Mouse (Mus musculus) retina, postnatal 1 day (tissue): ENCODE results near the gene Usp39.

ENCODE experiments used
- DNase-seq: peaks from one replicate; pipeline ENCODE4 v3.0.0-alpha.2; 2012

The Usp39 gene

DNA sequence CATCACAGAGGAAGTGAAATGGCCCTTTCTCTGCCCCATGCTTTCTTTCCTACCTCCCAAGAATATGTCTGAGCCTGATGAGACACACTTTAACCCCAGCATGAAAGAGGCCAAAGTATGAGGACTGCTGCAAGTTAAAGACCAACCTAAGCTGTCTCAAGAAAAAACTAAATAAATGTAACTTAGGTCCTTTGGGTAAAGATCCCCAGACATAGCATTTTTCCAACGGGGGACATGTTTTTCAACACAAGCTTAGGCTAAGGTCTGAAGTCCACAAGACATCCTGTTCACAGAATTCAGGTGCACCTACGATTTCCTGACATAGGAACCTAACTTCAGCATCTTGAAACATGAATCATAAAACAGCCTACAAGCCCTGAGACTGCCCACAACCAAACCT lies 5.2 kb upstream of the Usp39 start:
- DNase-seq, result no peak

DNA sequence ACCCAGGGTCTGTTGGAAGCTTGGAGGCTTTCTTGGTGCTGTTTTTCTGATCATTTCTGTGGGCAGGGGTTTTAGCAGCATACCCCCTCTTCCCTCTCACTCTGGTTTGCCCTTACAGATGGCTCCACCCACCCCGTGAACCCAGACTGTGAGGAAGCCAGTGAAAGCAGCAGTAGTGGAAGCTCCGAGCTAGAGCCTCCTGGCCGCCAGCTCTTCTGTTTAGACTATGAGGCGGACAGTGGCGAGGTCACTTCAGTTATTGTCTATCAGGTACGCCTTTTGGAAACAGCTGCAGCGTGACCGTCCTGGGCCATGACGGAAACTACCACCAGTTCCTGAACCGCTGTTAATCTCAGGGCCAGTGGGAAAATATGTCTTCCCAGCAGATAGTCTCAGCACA lies 3.4 kb upstream of the Usp39 start:
- DNase-seq, result no peak

DNA sequence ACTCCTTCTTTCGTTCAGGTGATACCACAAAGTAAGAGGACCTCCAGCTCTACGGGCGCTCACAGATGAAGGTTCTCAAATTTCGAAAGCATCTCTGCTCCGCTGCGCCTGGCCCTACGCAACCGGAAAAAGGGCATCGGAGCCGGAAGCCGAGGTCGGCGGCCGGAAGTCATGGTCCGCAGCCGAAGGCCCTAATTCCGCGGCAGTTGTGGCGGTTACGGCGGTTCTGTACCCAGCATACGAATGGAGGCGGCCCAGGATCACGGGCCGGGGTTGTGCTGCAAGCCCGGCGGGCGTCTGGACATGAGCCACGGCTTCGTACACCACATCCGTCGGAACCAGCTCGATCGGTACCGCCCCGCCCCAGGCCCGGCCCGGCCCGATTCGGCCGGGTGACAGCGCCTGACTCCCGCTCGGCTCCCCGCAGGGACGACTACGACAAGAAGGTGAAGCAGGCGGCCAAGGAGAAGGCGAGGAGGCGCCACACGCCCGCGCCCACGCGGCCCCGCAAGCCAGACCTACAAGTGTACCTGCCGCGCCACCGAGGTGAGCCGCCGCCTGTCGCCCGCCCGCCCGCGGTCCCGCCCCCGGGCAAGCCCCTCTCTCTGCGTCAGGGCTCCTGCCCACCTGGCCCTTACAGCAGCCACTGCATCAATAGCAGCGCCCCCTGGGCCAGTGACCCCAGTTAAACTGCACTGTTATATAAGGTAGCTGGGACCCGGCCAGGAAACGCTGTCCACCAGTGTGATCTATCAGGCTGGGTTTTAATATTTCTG lies 2.4 kb upstream of the Usp39 start, which contains the start of gene 0610030E20Rik:
TSS of gene 0610030E20Rik (plus strand) at position 152 of the 776 bp plus-strand sequence.
- peak; percentile 81 for DNase-seq

DNA sequence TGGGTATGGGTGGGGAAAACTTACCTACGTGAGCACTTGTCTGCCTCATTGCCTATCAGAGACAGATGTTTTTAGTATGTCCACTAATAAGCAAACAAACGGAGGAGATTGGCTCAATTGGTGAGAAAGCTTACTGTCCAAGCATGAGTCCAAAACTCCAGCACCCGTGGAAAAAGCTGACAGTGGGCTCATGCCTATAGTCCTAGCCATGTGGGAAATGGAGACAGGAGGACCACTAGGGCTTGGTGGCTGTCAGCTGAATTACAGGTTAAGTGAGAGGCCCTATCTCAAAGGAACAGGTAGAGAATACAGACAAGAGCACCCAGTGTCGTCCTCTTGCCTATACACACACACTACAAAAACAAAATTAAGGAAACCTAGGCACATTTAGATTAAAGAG lies 1.3 kb upstream of the Usp39 start:
- no peak for DNase-seq

DNA sequence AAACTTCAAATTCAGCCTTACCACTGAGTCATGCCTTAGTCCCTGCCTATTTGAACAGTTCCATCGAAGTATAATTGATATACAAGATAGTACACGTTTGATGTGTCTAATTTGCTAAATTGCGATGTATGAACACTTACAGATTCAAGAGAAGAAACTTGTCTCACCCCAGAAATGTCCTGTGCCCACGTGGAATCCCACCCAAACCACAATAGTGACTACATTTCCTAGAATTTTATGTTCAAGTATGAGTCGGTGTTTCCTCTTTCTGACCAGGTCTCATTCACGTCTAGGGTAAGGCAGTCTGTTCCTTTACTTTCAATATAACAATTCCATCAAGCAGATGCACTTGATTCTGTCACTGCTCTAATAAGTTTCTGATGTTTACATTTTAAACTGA lies 649 bp upstream of the Usp39 start:
- no peak for DNase-seq

DNA sequence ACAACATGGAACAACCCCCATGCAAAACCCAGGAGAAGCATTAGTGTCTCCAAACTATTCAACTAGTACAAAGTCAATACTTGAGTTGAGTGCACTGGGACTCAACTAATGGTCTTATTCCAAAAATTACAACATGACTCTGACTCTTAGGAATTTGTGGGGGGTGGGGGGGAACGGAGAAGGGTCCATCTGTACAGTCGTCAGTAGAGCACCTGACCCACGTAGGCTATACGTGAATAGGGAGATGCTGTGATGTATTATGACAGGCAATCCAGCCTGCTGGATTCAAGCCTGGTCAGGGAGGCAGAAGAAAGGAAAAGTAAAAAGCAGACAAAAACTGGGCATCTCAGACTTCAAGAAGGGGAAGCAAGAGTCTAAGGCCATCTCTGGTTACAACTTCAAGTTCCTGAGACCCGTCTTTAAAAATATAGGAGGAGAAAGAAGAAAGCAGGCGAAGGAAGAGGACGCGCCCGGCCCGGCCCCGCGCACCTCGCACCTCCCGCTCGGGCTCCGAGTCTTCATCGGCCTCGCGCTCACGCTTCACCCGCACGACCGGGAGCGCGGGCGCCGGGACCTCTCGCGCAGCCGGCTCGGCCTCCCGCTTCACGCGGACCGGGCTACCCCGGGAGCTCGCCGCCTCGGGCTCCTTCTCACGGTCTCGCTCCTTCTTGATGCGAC lies 449 bp downstream of the Usp39 start:
- no peak for DNase-seq

DNA sequence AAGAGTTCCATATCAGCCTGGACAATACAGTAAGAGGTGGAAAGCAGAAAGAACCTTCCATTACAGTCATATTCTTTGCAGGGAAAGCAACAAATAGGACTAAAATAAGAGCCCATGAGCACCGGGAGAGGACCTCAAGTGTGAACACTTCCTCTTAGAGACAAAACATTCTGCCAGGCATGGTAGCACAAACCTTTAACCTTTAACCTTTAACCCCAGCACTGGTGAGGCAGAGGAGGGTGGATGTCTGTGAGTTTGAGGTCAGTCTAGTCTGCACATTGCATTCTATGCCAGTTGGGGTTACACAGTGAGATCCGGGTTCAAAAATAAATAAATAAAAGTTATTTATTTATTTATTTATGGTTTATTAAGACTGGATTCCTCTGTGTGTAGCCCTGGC lies 4.5 kb downstream of the Usp39 start:
- no peak for DNase-seq

DNA sequence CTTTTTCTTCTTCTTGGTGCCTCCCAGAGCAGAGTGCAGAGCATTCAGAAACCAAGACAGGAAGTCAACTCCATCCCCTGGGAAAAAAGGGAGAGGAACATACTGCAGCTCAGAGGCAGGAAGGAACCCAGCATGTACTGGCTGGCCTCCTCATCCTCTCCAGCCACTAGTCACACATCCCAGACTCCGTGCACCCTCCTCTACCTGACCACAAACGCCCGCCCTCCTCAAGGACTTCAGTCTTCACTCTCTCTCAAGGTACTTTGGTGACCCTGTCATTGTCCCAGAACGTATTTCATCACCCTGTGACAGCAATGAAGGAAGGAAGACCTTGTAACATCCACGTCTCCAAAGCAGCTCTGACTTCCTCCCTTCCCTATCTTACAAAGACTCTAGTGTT lies 11.9 kb downstream of the Usp39 start:
- no peak for DNase-seq

DNA sequence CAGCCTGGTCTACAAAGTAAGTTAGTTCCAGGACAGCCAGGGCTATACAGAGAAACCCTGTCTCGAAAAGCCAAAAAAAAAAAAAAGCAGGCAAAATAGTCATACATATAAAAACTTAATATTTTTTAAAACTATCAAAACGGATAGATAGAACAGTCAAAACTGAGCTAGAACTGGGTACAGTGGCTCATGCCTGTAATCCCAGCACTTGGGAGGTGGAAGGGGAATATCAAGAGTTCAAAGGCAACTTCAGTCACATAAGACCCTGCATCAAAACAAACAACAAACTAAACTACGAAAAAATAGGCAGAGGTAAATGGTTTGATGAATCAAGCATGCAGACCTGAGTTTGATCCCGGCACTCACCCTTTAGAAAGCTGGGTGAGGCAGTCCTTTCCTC lies 14.9 kb downstream of the Usp39 start:
- DNase-seq, result no peak

DNA sequence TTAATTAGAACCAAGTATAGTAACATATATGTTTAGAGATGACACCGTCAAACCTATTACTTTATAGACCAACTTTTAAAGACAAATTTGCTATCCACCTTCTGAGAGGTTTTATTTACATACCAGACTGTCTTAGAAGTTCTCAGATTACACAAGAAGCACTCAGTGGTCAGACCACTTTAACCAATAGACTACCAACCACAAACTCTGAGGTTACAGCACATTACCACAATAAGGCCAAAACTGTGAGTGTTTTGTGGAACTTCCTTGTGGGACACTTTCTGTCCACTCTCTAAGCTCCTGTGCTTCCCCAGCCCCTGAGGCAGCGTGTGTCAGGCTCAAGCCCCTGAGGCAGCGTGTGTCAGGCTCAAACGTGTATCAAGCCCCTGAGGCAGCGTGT lies 16.0 kb downstream of the Usp39 start:
- no peak for DNase-seq

DNA sequence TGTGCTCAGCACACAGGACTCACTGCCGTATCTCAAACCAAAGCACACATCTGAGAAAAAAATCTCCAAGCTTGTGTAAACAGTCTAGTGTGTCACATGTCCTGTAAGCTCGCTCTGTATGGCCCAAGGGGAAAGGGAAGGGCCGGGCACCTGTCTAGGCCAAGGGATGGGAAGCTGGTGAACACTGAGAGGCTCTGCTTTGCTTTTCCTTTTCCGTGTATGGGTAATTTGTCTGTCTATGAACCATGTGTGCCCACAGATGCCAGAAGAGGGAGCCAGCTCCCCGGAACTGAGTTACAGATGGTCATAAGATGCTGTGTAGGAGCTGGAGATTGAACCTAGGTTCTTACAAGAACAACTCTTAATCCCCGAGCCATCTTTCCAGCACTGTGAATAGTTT lies 18.7 kb downstream of the Usp39 start:
- no peak for DNase-seq

DNA sequence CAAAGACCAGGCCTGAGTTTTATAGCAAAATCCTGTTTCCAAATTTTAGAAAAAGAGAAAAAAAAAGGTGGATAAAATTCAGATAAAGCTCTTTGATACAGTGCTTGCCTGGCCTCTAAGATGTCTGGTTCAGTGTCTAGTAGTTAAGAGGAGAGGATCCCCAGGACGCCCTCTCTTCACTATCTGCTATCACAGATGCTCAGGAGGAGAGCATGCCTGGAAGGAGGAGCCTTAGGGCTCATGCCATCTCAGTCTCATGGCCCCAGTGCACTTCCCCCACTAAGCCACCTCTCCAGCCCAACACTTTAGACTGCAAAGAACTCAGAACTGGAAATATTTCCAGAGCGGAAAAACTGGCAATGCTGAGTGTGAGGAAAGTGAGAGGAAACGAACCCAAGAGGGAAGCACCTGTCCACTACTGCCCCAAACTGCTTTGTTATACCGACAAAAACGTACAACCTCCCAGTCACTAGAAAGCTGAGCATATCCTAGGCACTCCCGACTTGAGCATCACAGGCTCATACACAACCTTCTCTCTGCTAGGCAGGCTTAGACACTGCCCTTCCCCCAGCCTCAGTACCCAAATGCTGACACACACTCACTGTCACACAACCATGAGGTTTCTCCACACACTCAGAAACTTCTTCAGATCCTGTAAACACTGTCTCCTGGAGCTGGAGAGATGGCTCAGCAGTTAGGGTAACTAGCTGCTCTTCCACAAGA lies 21.0 kb downstream of the Usp39 start:
- no peak for DNase-seq

DNA sequence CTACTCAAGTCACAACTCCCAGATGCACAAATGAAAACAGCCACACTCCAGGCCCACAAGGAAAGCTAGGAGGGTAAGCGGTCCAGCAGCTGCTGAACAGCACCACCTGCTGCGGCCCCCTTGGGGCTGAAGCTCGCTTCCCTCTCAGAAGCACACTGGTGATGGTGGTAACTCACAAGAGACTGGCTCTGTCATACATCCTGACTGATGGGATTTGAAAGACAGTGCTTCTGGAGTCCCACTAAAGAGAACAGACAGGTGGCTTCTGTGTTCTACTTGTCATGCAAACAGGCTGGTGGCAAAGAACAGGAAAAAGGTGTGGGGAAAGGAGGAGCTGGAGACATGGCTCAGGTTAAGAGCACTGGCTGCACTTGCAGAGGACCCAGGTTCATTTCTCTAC lies 22.0 kb downstream of the Usp39 start:
- no peak for DNase-seq

DNA sequence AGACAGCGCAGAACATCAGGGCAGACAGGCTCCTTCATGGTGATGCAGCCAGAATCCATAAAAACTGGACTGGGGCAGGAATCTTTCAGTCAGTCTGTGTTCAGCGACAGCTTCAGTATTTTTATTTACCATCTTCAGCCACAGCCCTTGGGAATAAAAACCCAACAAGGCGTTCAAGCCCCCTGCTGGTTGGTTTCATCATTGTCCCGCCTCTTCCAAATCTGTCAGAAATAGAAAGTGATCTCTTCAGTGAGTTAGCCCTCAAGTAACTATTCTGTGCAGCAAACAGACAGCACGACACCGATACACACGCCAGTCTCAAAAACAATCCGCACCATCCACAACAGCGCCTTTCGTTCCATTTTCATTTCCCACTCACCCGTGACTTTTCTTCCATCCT lies 26.0 kb downstream of the Usp39 start:
- DNase-seq, result peak; percentile 42

DNA sequence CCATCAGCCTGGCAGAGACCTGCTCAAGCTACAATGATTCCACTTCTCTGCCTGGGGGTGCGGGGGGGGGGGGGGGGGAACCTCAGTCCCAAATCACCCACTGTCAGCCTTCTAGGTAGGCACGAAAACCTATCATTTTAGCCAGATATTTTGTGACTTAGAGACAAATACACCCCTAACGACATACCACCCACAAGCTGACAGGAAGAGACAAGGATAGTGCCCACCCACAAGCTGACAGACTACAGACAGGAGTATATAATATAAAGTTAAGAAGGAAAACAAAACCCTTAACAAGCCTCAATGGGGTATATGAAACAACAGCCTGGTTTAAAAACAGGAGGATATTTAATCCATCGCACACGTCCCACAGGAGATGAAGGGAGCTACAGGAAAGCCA lies 26.5 kb downstream of the Usp39 start:
- no peak for DNase-seq

DNA sequence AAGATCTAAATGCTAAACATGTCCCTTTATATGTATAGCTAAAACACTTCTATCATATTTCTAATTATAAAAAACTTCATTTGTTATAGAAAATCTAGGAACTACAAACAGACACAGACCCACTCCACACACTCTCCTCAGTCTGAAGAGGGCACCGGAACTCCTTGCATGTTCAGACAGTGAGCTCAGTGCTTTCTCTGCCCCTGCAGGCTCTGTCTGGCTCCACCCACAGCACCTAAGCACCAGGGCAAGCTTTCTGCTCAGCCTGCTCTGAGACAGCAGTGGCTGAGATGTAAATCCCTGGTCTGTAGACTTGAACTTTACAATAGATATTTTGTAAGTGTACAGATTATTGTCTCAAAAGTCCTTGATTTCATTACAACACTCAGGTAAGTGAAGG lies 28.9 kb downstream of the Usp39 start:
- DNase-seq, result no peak

DNA sequence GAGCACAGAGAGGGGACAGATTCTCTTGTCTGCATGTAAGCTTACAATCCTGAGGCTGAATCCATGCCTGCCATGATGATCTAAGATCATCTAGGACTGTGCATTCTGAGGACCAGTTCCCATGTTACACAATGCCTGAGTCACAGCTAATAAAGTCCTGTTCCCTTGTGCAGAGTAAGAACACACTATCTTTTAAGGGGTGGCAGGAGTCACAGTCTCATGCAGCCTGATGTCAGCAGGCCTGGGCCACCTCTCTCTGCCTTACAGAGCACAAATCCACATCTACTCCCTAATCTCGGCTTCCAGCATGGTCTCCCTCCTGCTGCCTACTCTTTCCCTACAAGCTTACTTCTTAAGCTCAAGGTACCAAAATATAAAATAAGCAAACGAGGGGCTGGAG lies 29.6 kb downstream of the Usp39 start:
- DNase-seq, result no peak

DNA sequence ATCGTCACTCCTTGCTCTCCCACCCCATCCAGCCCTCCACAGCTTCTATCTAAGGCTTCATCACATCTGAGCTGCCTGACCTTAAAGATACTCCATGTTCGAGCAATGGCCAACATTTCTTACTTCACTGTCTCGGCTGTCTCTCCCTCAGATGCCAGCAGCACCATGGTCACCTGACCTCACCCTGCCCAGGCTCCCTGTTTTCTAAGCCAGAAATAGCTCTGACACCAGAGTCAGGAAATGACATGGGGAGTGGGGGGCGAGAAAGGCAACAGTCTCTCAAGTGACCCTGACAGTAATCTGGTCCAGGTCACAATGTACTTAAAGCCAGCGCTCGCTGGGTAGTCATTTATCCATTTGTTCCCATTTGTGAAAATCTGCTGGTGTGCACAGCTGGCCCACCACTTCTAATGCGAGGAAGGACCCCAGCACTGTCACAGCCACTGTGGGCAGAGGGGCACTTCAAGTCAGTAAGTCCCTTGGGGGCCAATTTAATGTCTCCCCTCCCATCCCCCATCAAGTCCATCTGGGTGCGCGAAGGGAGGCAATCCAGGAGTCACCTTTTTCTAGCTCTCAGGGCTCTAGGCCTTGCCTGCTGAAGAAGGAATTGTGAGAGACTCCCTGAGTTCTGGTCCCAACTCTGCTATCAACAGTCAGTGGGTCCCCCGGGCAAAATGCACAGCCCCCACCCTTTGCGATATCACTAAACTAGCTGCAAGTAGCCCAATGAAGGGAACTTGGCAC lies 31.7 kb downstream of the Usp39 start:
- no peak for DNase-seq

DNA sequence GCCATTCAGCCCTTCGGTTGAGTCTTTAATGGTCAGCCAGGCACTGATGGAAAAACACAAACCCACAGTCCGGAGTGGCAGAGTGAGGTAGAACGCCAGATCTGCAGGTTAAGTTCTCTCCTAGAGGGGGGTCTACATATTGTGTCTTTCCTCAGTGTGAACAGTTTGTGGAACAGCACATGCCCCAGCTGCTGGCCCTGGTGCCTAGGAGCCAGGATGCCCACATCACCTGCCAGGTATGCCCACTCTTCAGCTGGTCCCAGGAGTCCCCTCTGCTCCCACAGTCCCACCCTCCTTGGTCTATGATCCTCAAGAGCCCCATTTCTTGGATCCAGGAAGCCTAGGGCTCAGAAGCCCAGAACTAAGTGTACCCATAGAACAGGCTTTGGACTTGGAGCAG lies 32.8 kb downstream of the Usp39 start:
- no peak for DNase-seq

DNA sequence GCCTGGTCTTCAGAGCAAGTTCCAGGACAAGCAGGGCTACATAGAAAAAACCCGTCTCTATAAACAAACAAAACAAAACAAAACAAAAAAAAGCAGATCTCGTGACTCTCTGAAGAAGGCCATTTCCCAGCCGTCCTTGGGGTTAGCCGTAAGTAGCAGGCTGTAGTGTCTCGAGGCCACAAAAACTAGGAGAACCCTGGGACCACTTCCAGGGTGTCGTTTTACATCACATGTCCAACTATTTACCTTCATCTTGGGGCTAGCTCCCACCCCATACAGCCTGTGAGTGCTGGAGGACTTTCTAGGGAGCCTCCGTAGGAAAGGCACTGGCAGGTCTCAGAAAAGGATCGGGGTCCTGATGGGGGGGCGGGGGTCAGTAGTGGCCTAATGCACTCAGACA lies 41.5 kb downstream of the Usp39 start:
- DNase-seq, result no peak

DNA sequence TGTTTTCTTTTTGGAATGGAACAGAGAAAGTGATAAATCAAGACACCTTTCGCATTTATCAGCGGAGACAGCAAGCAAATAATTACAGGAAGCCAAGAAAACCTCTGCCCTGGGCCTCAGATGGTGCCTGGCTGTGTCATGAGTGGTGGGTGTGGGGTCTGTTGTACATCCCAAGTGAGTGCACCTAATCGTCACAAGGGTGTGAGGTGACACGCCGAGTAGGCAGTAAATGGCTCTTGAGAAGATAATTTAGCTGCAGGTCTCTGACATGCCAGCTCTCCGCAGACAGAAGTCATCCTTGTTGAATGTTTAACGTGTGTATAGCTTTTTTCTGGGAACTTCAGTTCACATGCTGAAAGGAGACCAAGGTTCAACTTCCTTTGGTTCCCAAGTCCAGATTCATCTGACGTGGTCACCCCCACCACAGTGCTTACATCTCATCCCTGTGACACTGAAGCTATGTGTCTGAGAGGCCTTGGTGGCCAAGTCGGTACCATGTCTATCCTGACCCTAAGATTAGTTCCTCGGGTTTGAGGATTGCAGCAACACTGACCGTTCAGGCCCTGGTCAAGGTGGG lies 42.5 kb downstream of the Usp39 start:
- DNase-seq, result no peak

DNA sequence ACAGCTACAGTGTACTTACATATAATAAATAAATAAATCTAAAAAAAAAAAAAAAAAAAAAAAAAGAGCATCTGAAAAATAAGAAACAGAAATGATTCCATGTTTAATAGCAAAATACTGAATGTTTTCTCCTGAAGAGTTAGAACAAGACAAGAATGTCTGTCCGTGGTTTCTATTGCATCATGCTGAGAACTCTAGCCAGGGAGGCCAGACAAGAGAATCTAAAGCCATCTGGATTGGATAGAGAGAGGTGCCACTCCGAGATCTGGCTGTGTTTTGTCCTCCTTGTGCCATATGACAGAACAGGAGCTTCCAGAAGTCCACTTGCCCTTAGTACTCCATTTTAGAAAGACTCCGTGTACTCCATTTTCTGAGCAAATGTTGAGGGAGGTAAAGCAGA lies 47.2 kb downstream of the Usp39 start:
- DNase-seq, result no peak
